Mouse (Mus musculus): ENCODE data around the gene Npw.

DNA sequence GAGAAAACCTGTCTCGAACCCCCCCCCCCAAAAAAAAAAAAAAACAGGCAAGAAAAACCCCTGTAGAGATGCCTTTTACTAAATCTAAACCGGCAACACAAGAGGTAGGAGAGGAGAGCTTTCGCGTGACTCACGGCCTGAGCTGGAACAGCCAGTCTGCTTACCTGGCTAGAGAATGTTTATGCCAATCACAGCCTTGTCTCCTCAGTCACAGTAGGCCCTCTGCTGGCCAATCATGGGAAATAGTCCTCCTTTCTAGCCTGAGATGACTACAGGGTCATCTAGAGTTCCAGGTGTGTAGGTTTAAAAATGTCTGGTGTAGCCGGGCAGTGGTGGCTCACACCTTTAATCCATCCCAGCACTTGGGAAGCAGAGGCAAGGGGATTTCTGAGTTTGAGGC is 9.2 kb upstream of the Npw start:
- peak; percentile 76 for TF ChIP-seq CTCF (IDR thresholded peaks at IDR 0.05; ENCODE audit: extremely low read depth, insufficient read depth, low read length)
- no peak for TF ChIP-seq POLR2A (IDR thresholded peaks at IDR 0.05; ENCODE audit: extremely low read depth, insufficient read depth, low read length)

All from cortical plate, adult 2 months (tissue).